Mouse (Mus musculus) layer of hippocampus, adult 18-20 months (tissue): Measurements from ENCODE around the gene Plxna2. TPM values are rescaled to one million over a fixed set of nuclear protein-coding genes. Genes with fewer than 3 reads are reported as not detected.

Experiments used
- DNase-seq, 2 experiments: peaks; one replicate each; pipeline ENCODE4 v3.0.0; 2022; ENCODE audit warnings: low spot score in 2 of 2
- microRNA-seq, 2 experiments: library from miRNA; unstranded; fragments of <30 nt; microRNA quantifications; one replicate each; pipeline ENCODE4 v1.2.0; 2021
- total RNA-seq, 2 experiments: library from RNA; stranded (reverse); gene quantifications; 2 replicates each; pipeline ENCODE4 v1.2.3; 2021

Gene Plxna2
- total RNA-seq, 2 experiments from 2014 or later = 62.3 to 66.4 TPM

- DNase-seq = no peak
Measured at GRCm38 (mm10) chr1:194808681-194809080, 190.7 kb downstream of the Plxna2 start.

GRCm38 (mm10) chr1:194809600-194809999 lies 191.6 kb downstream of the Plxna2 start:
- DNase-seq = no peak

- DNase-seq = no peak
Measured at GRCm38 (mm10) chr1:194814187-194814586, 196.2 kb downstream of the Plxna2 start.

GRCm38 (mm10) chr1:194815547-194815946 lies 197.5 kb downstream of the Plxna2 start:
- DNase-seq = no peak

- peak; percentile 66 to 86 for DNase-seq
Measured at GRCm38 (mm10) chr1:194816913-194817312, 198.9 kb downstream of the Plxna2 start.

- no peak for DNase-seq
Measured at GRCm38 (mm10) chr1:194820953-194821352, 202.9 kb downstream of the Plxna2 start.

- DNase-seq = no peak
Measured at GRCm38 (mm10) chr1:194821721-194822120, 203.7 kb downstream of the Plxna2 start.

- DNase-seq = no peak
Measured at GRCm38 (mm10) chr1:194828316-194828715, 210.3 kb downstream of the Plxna2 start.

- DNase-seq = no peak
Measured at GRCm38 (mm10) chr1:194835238-194835637, 217.2 kb downstream of the Plxna2 start.

GRCm38 (mm10) chr1:194836182-194836581 lies 218.2 kb downstream of the Plxna2 start:
- no peak for DNase-seq

GRCm38 (mm10) chr1:194836671-194837070 lies 218.7 kb downstream of the Plxna2 start:
- no peak for DNase-seq

- peak; percentile 29 to 80 for DNase-seq
Measured at GRCm38 (mm10) chr1:194839230-194839910, 221.4 kb downstream of the Plxna2 start.

GRCm38 (mm10) chr1:194843020-194843419 lies 225.0 kb downstream of the Plxna2 start:
- no peak for DNase-seq

- no peak for DNase-seq
Measured at GRCm38 (mm10) chr1:194847014-194847413, 229.0 kb downstream of the Plxna2 start.

- DNase-seq = no peak
Measured at GRCm38 (mm10) chr1:194851242-194852064, 233.4 kb downstream of the Plxna2 start.

- DNase-seq = no peak
Measured at GRCm38 (mm10) chr1:194852065-194852358, 234.0 kb downstream of the Plxna2 start.

Small RNA genes lying within 50 kb of the gene (microRNA-seq; reads per million reads assigned to microRNA genes)
- 3.5 to 3.9 reads per million in 2 experiments for gene Mir3962
